Mouse (Mus musculus) lung, embryonic 15.5 days (tissue): ENCODE results near the gene Bag5. TPM values are rescaled to one million over a fixed set of nuclear protein-coding genes. Genes with fewer than 3 reads are reported as not detected.
A peak's percentile ranks its signal among the peaks of the same experiment; 100 is the strongest.
"Not testable (repeated sequence)": the region's sequence is repeated elsewhere in the genome, so short reads cannot be mapped to it uniquely, and the experiment has no call there.

Experiments
- ATAC-seq: fragments of 200-750 bp; cut with Nextera tagmentation; 2 replicates; pipeline ENCODE4 v1.8.0; 2017; ENCODE audit warnings: moderate number of reproducible peaks, borderline replicate concordance; ENCODE audit not compliant: low FRiP score, low TSS enrichment; ENCODE audit errors: extremely low read depth
- H3K27ac ChIP-seq: fragments of 300-500 bp; sonication (generic); 2 replicates; pipeline ENCODE4 v1.5.1; 2015; ENCODE audit warnings: moderate library complexity, mild to moderate bottlenecking, inconsistent platforms
- H3K27me3 ChIP-seq: fragments of 300-500 bp; sonication (generic); 2 replicates; pipeline ENCODE4 v1.6.1; 2015; ENCODE audit warnings: inconsistent platforms
- H3K36me3 ChIP-seq: fragments of 300-500 bp; sonication (generic); 2 replicates; pipeline ENCODE4 v1.6.1; 2015; ENCODE audit warnings: inconsistent platforms
- H3K4me1 ChIP-seq: fragments of 300-500 bp; sonication (generic); 2 replicates; pipeline ENCODE4 v1.6.1; 2015; ENCODE audit warnings: inconsistent platforms
- H3K4me2 ChIP-seq: fragments of 300-500 bp; sonication (generic); 2 replicates; pipeline ENCODE4 v1.6.1; 2015; ENCODE audit warnings: inconsistent platforms, mild to moderate bottlenecking, moderate library complexity
- H3K4me3 ChIP-seq: fragments of 300-500 bp; sonication (generic); 2 replicates; pipeline ENCODE4 v1.5.1; 2015; ENCODE audit warnings: mild to moderate bottlenecking, inconsistent platforms
- H3K9ac ChIP-seq: fragments of 300-500 bp; sonication (generic); 2 replicates; pipeline ENCODE4 v1.6.1; 2015; ENCODE audit warnings: inconsistent platforms
- H3K9me3 ChIP-seq: fragments of 300-500 bp; sonication (generic); 2 replicates; pipeline ENCODE4 v1.6.1; 2016; ENCODE audit warnings: inconsistent platforms
- WGBS: fragments of 180-500 bp; shearing (Covaris S2); methylation state at CpG from one replicate; pipeline ENCODE4 v1.1.7; 2015; 5-methylcytosine and 5-hydroxymethylcytosine counted together
- polyA plus RNA-seq: library from polyadenylated mRNA; unstranded; fragments of >200 nt; fragmentation: Nextera tagmentation; extraction: Ambion mirVana; gene quantifications from 2 replicates; pipeline ENCODE4 v1.2.1, GENCODE M21; 2015

The Bag5 gene
- polyA plus RNA-seq, 1 experiment from 2014 or later = 52.2 TPM

- Histone ChIP-seq H3K27me3 (no peaks in the 10 kb centered on the region), H3K9ac (no peak overlapping the region), H3K4me2 (peak overlapping the region; percentile 25), H3K4me3 (no peak overlapping the region), H3K27ac (no peak overlapping the region), H3K36me3 (peaks cover 15% of the 10 kb centered on the region; the same call in 1 of the 2 replicates), H3K9me3 (no peaks in the 10 kb centered on the region), H3K4me1 (no peaks in the 10 kb centered on the region)
- ATAC-seq = peak; percentile 87
- 28% methylated on average over 30 of the region's 30 CpGs for WGBS
Observed at GRCm38 (mm10) chr12:111731822-111732807, 19.1 kb upstream of the Bag5 start.

- WGBS = 58% methylated on average over 1 of the region's 1 CpGs
- peaks cover 27% of the 10 kb centered on the region for H3K36me3 ChIP-seq
Observed at GRCm38 (mm10) chr12:111727956-111728355, 14.9 kb upstream of the Bag5 start.

GRCm38 (mm10) chr12:111726122-111726463 lies 13.0 kb upstream of the Bag5 start:
- Histone ChIP-seq H3K4me2 (no peak overlapping the region), H3K4me3 (no peak overlapping the region), H3K36me3 (peaks cover 20% of the 10 kb centered on the region; the same call in 1 of the 2 replicates), H3K27me3 (no peaks in the 10 kb centered on the region), H3K27ac (no peak overlapping the region), H3K9ac (no peak overlapping the region), H3K4me1 (no peaks in the 10 kb centered on the region), H3K9me3 (no peaks in the 10 kb centered on the region)
- no peak for ATAC-seq
- WGBS = 51% methylated on average over 4 of the region's 4 CpGs

More at GRCm38 (mm10) chr12:111727956-111728355, 14.9 kb upstream of the Bag5 start:
- no peak overlapping the region for H3K4me2 ChIP-seq
- no peak overlapping the region for H3K27ac ChIP-seq
- H3K27me3 ChIP-seq = no peaks in the 10 kb centered on the region
- H3K9me3 ChIP-seq = no peaks in the 10 kb centered on the region
- H3K4me1 ChIP-seq = no peaks in the 10 kb centered on the region
- H3K9ac ChIP-seq = no peak overlapping the region
- ATAC-seq = no peak
- no peak overlapping the region for H3K4me3 ChIP-seq

- no peak overlapping the region for H3K4me2 ChIP-seq
- no peaks in the 10 kb centered on the region for H3K9me3 ChIP-seq
- no peak overlapping the region for H3K4me3 ChIP-seq
- no peaks in the 10 kb centered on the region for H3K27me3 ChIP-seq
- no peak overlapping the region for H3K9ac ChIP-seq
- peaks cover 20% of the 10 kb centered on the region; the same call in 1 of the 2 replicates for H3K36me3 ChIP-seq
- 68% methylated on average over 12 of the region's 12 CpGs for WGBS
- ATAC-seq = no peak
- H3K27ac ChIP-seq = no peak overlapping the region
- no peaks in the 10 kb centered on the region for H3K4me1 ChIP-seq
Observed at GRCm38 (mm10) chr12:111725338-111726121, 12.5 kb upstream of the Bag5 start.

GRCm38 (mm10) chr12:111724638-111725337 lies 11.7 kb upstream of the Bag5 start:
- Histone ChIP-seq H3K9me3 (no peaks in the 10 kb centered on the region), H3K36me3 (peaks cover 20% of the 10 kb centered on the region; the same call in 1 of the 2 replicates), H3K4me3 (no peak overlapping the region), H3K4me2 (no peak overlapping the region), H3K4me1 (no peaks in the 10 kb centered on the region), H3K27me3 (no peaks in the 10 kb centered on the region), H3K9ac (no peak overlapping the region), H3K27ac (no peak overlapping the region)
- WGBS = 65% methylated on average over 6 of the region's 6 CpGs
- ATAC-seq = no peak

- ATAC-seq = no peak
- Histone ChIP-seq H3K27me3 (no peaks in the 10 kb centered on the region), H3K27ac (no peak overlapping the region), H3K9ac (no peak overlapping the region), H3K4me1 (no peaks in the 10 kb centered on the region), H3K4me3 (no peak overlapping the region), H3K4me2 (no peak overlapping the region), H3K9me3 (no peaks in the 10 kb centered on the region), H3K36me3 (peaks cover 17% of the 10 kb centered on the region; the same call in 1 of the 2 replicates)
- WGBS = 70% methylated on average over 9 of the region's 9 CpGs
Observed at GRCm38 (mm10) chr12:111722654-111723053, 9.6 kb upstream of the Bag5 start.

GRCm38 (mm10) chr12:111720222-111720621 lies 7.2 kb upstream of the Bag5 start:
- no peak for ATAC-seq
- 86% methylated on average over 4 of the region's 4 CpGs for WGBS
- Histone ChIP-seq H3K9me3 (no peaks in the 10 kb centered on the region), H3K27me3 (no peaks in the 10 kb centered on the region), H3K4me3 (no peak overlapping the region), H3K9ac (no peak overlapping the region), H3K4me1 (no peaks in the 10 kb centered on the region), H3K36me3 (peaks cover 17% of the 10 kb centered on the region; the same call in 1 of the 2 replicates), H3K27ac (no peak overlapping the region), H3K4me2 (no peak overlapping the region)

- no peak overlapping the region for H3K9ac ChIP-seq
- H3K27ac ChIP-seq = no peak overlapping the region
- no peak overlapping the region for H3K4me2 ChIP-seq
- H3K36me3 ChIP-seq = peaks cover 9% of the 10 kb centered on the region; the same call in 1 of the 2 replicates
- peaks cover 13% of the 10 kb centered on the region for H3K4me1 ChIP-seq
- 63% methylated on average over 8 of the region's 8 CpGs for WGBS
- no peak for ATAC-seq
- no peaks in the 10 kb centered on the region for H3K27me3 ChIP-seq
- no peaks in the 10 kb centered on the region for H3K9me3 ChIP-seq
- no peak overlapping the region for H3K4me3 ChIP-seq
Observed at GRCm38 (mm10) chr12:111718656-111719055, 5.6 kb upstream of the Bag5 start.

- no peak overlapping the region for H3K9ac ChIP-seq
- H3K27ac ChIP-seq = no peak overlapping the region
- peaks cover 19% of the 10 kb centered on the region for H3K4me1 ChIP-seq
- no peak overlapping the region for H3K4me3 ChIP-seq
- peaks cover 6% of the 10 kb centered on the region; the same call in 1 of the 2 replicates for H3K36me3 ChIP-seq
- H3K9me3 ChIP-seq = no peaks in the 10 kb centered on the region
- WGBS = 94% methylated on average over 7 of the region's 7 CpGs
- no peak overlapping the region for H3K4me2 ChIP-seq
- no peaks in the 10 kb centered on the region for H3K27me3 ChIP-seq
- no peak for ATAC-seq
Observed at GRCm38 (mm10) chr12:111716505-111716904, 3.4 kb upstream of the Bag5 start.

GRCm38 (mm10) chr12:111713880-111714279 lies 823 bp upstream of the Bag5 start:
- H3K9me3 ChIP-seq, H3K27me3 ChIP-seq, ATAC-seq, H3K27ac ChIP-seq: not testable (repeated sequence)
- peak overlapping the region; percentile 93 for H3K9ac ChIP-seq
- H3K4me1 ChIP-seq = peaks cover 25% of the 10 kb centered on the region
- peak overlapping the region; percentile 91 for H3K4me3 ChIP-seq
- peak overlapping the region; percentile 65 for H3K4me2 ChIP-seq
- WGBS = 70% methylated on average over 6 of the region's 6 CpGs
- H3K36me3 ChIP-seq = peaks cover 29% of the 10 kb centered on the region

GRCm38 (mm10) chr12:111712476-111712875 lies 581 bp downstream of the Bag5 start:
- WGBS = 2% methylated on average over 33 of the region's 33 CpGs
- Histone ChIP-seq H3K27me3 (no peaks in the 10 kb centered on the region), H3K36me3 (peaks cover 39% of the 10 kb centered on the region), H3K4me3 (peak overlapping the region; percentile 91), H3K9me3 (no peaks in the 10 kb centered on the region), H3K4me2 (peak overlapping the region; percentile 65), H3K27ac (peak overlapping the region; percentile 75), H3K4me1 (peaks cover 28% of the 10 kb centered on the region), H3K9ac (peak overlapping the region; percentile 93)
- ATAC-seq = peak; percentile 23
